Mouse (Mus musculus) ovary, adult 18-20 months (tissue): ENCODE data around the gene Ift43.

Experiments
- DNase-seq: peaks from one replicate; pipeline ENCODE4 v3.0.0; 2022; ENCODE audit warnings: low spot score, mixed read lengths

Gene Ift43

DNA sequence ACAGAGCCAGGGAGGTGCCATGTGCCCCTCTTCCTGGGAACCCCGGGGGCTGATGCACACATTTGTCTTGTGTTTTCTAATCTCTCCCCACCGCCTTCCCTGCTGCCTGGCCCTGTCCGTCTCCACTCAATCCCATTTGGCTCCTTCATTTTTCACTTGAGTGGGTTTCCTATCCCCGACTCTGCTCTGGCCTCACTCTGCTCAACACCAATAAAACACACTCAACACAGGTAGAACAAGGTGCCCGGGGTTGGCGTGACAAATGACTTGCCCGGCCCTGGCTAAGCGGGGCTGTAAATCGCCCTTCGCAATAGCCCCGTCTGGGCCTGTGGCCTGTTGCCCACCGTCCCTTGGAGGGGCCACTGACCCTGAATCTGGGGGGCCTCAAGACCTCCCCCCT, 92.0 kb downstream of the Ift43 start:
- DNase-seq: no peak

DNA sequence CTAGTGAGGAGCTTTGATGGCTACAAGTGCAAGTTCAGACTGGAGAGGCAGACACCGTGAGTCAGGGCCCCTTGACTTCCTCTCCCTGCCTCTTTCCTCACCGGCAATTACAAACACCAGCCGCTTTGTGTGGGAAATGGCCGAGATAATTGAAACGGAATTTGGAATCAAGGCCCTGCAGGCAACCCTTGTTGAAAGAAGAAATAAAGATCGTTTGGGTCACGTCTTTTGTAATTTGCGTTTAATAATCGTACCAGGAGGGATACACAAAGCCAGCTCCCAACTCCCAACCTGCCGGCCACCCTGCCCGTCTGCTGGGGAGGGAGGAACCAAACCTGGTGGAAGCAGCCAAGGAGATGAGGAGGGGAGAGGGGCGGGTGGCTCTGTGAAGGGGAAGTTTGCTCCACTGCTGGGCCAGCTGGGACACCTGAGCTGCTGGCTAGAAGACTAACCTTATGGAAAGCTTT, 93.2 kb downstream of the Ift43 start:
- DNase-seq: no peak

DNA sequence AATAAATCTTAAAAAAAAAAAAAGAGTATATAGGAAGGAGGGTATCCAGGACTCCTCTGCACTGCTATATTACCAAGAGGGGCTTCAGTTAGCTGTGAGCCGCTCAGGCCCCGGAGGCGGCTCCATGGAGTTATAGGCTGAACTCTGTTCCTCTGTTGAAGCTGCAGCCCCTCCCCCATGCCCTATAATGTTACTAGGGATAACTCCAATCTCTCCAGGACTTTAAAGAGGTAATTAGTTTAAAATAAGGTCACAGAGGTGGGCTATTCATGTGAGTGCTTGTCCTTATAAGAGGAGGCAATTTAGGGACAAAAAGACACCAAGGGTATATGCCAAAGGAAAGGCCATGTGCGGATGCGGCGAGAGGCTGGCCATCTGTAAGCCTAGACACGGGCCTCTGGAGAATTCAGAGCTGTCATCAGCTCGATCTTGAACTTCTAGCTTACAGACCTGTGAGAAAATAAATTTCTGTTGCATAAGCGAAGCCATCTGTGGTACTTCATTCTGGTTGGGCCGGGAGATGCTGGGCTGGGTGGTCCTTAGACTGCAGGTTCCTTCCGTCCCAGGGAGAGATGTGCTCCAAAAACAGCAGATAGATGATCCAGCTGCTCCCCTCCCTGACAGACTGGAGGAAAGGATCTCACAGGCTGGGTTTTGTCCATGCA, 94.5 kb downstream of the Ift43 start:
- no peak for DNase-seq

DNA sequence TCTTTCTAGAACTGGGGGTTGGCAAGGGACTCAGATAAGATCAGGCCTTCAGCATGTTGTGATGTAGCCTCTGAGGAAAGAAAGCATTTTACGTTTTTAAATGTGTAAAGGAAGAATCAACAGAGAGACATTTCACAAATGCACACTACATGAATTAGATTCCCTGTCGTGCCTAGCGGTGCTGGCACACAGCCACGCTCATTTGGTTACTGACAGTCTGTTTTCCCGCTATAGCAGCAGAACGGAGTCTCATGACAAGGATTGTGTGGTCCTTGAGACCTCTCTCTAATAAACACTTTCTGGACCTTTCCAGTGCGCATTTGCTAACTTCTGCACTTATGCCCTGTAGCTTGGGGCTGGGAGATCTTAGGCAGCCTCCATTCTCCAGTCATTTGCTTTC, 96.9 kb downstream of the Ift43 start:
- DNase-seq: no peak

DNA sequence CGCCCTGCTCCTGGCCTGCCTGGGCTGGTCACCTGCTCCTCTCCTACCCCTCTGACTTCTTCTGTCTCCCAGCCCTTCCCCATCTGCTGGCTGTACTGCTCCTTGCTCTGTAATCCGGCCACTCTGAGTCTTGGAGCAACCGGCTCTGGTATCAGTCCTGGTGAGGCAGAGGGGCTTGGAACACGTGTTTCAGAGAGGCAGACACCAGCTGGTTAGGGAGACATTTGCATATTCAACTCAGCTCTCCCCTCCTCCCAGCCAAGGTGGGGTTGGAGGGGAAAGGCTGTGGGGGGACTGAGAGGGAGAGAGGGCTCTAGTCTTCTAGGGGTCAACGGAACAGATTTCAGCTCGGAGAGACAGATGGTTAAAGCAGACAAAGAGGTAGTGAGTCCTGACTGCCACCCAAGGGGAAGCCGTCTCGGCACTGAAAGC, 99.0 kb downstream of the Ift43 start:
- DNase-seq: no peak

DNA sequence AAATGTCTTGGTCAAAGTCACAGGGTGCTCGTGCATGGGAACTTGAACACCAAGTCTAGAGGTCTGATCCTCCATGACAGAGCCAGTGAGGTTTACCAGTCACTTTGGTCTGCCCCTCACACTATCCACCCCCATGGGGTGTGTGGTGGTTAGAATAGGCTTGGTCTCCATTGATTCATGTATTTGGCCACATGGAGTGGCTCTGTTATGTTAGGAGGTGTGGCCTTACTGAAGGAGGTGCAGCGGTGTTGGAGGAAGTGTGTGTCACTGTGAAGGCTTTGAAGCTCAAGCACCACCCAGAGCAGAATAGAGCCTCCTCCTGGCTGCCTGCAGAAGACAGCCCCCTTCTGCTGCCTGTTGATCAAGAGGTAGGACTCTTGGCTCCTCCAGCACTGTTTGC, 99.5 kb downstream of the Ift43 start:
- no peak for DNase-seq

DNA sequence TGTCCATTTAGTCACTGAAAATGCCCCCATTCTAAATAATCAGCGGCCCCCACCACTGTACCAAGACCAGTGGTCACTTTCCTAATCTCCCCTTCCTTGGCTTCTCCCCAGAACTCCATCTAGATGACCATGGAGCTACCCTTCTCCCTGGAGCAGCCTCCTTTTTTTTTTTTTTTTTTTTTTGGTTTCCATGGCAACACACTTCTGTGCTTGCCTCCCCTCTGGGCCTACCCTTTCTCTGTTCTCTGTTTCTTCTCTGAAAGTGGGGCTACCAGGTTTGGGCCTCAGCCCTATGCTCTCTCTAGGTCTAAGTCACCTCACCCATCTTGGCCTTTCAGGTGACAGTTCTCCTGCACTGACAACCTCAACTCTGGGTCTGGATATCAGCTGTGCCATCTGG, 100.1 kb downstream of the Ift43 start:
- no peak for DNase-seq

DNA sequence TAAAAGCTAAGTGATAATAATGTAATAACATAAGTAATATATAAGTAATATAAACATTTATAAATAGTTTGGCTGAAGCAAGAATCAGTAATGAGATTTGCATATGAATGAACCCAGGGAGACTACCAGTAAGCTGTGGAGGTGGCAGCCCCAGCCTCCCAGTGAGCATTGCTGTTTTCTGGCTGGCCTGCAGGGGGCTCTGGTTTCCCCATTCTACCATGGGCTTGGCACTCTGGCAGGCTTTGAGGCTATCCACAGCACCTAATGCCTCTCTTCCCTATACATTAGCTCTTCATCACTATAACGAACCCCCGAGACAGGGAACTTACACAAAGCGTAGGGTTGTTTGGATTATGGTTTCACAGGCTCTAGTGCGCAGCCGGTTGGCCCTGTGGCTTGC, 105.8 kb downstream of the Ift43 start:
- no peak for DNase-seq

DNA sequence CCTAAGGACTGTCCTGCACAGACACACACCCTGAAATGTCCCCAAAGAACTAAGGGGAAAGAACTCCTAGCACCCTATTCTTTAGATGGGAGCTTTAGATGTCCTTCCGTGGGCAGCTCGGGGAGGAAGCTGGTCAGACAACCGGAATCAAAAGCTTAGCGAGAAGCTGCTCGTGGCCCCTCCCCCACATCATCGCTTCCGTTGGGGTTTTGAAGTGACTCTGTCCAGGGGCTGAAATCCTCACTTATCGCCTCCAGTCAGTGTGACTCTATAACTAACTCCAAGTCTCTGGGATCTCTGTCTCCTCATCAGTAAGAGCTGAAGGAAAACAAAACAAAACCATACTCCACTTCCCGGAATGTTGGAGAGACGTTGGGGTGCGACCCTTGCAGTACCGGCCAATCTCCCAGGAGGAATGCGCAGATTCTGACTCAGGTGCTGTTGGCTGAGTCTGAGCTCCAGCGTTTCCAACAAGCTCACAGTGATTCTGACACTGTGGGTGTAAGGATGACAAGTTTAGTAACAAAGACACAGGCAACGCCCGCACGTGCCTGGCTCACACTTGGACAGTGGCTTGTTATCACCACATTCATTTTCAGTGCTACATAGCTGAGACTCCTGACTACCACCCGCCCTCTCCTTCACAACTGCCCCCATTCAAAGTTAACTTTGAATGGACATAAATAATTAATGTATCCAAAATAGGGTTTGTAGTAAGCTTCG, 107.4 kb downstream of the Ift43 start:
- no peak for DNase-seq

DNA sequence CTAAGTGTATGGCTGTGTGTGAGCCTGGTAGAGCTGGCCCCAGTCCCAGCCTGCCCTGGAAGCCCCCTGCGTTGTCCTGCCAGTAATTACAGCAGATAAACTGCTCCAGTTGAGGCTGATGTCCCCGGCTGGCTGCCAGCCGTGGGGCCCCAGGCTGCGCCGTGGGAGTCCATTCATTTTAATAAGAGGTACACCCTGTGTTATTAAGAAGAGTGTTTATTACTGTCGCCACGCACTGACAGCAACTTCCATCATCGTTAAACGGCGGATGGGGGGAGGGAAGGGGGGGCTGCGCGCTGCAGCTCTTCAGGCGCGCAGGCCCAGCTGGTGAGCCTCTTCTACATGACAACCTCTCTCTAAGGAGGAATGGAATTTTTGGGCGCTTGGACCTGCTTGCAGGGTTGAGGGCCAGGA, 109.7 kb downstream of the Ift43 start:
- DNase-seq: no peak

DNA sequence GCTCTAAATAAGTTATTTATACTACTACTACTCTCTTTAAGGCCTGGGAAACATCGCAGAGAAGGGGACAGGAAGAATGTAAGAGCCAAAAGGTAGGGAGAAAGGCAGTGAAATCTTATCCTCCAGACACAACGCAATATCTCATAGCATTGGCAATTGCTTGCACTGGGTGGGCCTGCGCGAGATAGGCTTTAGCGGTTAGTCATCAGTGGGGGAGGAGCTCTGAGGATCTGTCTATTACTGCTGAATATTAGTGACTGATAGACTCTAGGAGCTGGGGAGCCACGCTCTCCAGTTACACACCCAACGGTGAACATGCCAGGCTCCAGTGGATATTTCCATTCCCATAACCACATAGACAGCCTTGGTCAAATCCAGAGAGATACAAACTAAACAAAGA, 114.6 kb downstream of the Ift43 start:
- no peak for DNase-seq

DNA sequence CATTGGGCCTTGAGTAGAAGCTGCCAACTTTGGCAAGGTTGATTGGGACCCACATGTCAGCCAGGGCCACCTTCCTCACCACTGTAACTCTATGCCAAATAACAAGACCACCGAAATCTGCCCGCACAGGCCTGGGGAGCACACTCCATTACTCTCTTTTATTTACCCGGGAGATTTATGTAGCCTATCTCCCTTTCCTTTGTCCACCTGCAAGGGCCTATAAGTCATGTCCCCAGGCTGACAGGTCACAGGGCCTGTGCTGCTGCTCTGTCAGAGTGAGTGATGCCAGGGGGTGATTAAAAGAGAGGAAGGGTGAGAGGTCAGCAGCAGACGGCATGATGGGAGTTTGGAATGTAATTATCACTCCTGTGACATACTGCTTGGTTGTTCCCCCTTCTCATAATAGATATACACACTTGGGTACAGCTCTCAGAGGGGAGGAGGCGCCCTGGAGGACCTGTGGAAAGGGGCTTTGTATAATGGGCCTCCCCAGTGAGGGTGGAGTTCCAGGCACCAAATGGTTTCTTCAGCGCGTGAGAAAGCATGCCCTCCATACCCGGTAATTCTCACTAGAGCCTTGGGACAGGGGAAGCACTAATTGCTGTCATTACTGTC, 121.2 kb downstream of the Ift43 start:
- DNase-seq: no peak

DNA sequence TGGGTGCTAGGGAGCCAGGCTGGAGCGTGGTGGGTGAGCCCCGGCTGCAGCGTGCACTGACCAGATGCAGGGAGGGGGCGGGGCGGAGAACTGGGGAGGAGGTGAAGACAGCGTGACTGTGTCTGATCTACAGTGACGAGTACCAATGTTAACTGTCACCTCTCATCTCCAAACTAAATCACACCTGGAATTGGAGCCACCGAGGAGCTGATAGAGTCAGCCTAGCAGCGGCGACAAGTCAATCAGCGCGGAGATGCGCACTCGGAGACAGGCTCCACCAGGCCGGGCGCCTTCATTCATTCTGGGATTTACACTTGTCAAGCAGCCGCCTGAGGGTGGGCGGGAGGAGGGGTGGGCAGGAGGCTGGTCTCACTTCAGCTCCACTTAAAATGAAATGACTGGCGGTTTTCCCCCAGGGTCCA, 128.8 kb downstream of the Ift43 start:
- DNase-seq: no peak
